Mouse (Mus musculus) liver, adult (tissue): ENCODE measurements around the gene Pomgnt1.

Source experiments
- GATA4 ChIP-seq: IDR thresholded peaks from 2 replicates; pipeline ENCODE4 v1.6.1; 2014; ENCODE audit warnings: mild to moderate bottlenecking, low read length; ENCODE audit not compliant: insufficient replicate concordance

Gene Pomgnt1

DNA sequence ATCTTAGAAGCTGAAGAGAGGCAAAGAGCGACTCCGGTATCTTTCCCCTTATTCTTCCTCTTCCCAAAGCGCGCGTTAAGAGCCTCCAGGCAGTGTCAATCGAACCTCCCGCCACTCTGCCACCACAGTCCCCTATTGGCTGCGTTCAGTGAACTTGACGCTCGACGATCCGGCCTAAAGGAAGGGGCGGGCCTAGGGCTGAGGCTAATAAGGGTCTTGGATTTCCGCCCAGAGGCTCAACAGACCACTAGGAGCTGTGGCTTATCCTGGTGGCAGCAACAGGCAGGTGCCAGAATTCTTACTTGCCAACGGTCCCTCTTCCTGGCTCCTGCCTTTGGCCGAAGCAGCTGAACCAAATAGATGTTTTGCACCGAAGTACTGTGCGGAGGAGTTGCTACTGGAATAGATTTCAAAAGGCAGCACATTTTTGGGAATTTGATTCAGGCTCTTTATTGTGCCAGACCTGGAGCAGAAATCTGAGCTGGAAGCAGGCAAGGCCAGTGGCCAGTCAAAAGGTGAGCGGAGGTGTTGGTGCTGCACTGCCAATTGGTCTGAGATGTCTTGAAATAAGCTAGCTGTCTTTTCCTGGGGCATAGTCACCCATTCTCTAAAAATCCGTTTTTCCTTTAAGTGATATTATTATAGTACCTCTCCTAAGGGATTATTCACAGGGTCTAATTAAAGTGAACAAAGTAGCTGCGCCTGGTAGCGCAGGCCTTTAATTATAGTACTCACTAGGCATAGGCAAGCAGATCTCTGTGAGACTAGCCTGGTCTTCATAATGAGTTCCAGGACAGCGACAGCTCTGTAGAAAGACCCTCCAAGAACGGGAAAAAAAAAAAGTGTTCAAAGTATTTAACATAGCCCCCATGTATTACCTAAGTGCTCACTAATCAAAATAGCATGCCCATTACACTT is at the start of gene Pomgnt1, which contains the start of gene Rad54l:
TSS of gene Pomgnt1 (plus strand) at position 239 of the 918 bp plus-strand sequence.
TSS of gene Rad54l (minus strand) at position 89 of the 918 bp plus-strand sequence.
- no peak for TF ChIP-seq GATA4

DNA sequence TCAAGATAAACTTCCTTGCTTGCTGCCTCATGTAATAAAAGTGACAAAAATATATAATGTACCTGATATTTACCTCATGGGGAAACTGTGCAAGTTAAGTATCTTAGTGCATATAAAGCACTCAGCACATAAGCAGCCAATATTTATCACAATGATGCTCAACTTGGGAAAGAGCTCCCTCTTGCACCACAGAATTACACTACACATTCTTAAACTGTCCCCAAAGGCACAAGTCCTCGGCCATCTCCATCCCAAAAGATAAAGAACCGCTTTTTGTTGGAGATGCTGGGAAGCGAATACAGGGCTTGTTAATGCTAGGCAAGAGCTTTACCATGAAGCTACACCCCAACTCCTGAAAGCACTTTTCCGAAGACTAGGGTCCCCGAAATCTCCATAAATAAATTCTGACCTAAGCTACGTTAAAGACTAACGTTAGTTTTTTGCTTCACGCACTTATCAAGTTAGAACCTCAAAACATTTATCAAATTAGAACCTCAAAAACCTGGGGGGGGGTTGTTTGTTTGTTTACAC is 49.4 kb upstream of the Pomgnt1 start:
- no peak for TF ChIP-seq GATA4

DNA sequence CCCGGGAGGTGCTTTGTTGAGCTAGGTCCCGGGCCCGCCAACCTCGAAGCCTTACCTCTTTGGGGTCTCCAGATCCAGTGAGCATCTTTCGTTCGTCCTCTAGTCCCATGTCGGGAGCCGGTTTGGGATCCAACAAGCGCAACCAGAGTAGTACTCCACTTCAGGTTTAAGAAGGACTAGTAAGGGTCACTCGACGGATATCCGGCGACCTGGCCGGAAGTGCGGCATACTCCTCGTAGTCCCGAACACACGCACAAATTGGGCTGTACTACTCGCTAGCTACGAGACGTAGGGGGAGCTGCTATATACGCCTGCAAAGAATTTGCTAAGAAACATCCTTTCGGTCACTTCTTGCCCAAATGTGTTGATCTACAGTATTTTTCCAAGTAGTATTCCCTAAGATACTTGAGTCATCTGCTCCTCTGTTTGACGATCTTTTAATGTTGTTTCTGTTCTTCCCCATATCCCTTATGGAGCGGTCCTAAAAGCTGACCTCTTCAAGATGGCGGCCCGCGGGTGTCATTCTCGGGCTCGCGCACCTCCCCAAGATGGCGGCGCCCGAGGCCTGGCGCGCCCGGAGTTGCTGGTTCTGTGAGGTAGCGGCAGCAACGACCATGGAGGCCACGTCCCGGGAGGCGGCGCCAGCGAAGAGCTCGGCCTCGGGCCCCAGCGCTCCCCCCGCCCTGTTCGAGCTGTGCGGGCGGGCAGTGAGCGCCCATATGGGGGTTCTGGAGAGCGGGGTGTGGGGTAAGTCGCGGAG is 48.6 kb upstream of the Pomgnt1 start, which contains the start of the genes Uqcrh and Lrrc41:
TSS of gene Uqcrh (minus strand) at position 211 of the 760 bp plus-strand sequence.
TSS of gene Lrrc41 (plus strand) at position 409 of the 760 bp plus-strand sequence.
- peak; percentile 21; the same call in 1 of the 2 replicates for TF ChIP-seq GATA4

- TF ChIP-seq GATA4, result no peak
Observed at GRCm38 (mm10) chr4:116075631-116076368, 47.8 kb upstream of the Pomgnt1 start.

DNA sequence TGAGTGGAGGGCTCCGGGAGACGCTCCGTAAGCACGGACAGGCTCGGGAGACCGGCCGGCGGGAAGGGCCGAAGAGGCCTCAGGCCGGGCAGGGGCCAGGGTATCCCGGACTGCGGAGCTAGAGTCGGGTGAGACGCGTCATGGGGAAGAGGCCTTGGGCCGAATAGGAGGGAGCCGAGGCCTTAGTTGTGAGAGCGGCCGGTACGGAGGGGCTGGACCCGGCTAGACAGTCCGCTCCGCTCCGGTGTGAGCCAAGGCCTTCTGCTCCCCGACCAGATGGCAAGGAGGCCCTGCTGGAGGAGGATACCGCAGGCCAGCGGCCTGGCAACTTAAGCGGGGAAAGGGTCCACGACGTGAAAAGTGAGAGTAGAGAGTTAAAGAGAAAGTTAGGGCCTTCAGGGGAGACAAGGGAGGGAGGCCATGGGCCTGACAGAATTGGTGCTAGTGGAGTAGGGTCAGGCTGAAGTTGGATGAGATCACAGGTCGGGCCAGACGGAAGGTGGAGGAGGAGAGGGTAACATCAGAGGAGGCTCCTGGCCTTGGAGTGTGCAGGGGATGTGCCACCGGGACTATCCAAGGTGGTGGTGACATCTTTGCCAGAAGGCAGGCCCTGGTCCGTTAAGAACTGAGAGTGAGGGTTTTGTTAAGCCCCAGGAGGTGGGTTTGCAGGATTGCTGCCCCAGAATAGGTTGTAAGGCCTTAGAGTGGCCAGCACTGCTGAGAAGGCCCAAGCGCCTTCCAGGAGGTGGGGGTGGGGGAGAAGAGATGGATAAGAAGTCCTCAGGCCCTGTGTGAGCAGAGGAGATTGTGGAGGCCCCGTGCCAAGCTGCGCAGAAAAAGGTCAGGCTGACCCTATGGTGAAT is 47.0 kb upstream of the Pomgnt1 start:
- no peak for TF ChIP-seq GATA4

GRCm38 (mm10) chr4:116077240-116078095 is 46.2 kb upstream of the Pomgnt1 start:
- no peak for TF ChIP-seq GATA4

DNA sequence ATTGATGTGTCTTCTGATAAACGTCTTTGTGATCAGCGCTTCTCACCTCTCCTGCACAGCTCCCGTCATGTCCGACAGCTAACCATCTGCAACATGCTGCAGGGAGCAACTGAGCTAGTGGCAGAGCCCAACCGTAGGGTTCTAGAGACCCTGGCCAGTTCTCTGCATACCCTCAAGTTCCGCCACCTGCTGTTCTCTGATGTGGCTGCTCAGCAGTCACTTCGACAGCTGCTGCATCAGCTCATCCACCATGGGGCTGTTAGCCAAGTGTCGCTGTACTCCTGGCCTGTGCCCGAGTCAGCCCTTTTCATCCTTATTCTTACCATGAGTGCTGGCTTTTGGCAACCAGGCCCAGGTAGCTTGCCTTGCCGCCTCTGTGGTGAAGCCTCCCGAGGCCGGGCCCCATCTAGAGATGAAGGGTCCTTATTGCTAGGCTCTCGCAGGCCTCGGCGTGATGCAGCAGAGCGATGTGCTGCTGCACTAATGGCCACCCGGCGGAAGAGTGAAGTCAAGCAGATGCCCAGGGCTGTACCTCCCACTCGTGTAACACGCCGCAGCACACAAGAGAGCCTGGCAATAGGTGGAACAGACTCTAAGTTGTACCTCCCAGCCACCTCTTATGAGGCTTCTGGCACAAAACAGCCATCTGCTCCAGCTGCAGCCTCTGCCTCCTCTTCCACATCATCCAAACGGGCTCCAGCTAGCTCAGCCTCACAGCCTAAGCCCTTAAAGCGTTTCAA is 35.0 kb upstream of the Pomgnt1 start:
- TF ChIP-seq GATA4, result no peak

DNA sequence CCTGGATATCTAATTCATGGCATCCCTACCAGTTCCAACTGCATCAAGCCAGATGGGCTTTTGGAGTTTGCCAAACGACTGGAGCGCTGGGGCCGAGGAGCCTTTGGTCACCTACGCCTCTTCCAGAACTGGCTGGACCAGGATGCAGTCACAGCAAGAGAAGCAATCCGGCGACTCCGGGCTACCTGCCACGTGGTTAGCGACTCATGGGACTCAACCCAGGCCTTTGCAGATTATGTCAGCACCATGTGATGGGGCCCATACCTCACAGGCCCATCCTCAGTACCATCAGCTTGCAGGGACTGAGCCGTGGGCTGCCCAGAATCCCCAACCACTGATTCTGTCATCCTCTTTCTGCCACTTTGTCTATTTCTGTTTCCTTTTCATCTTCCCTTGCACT is 27.3 kb upstream of the Pomgnt1 start:
- no peak for TF ChIP-seq GATA4

GRCm38 (mm10) chr4:116097211-116097610 is 26.4 kb upstream of the Pomgnt1 start:
- TF ChIP-seq GATA4, result no peak

DNA sequence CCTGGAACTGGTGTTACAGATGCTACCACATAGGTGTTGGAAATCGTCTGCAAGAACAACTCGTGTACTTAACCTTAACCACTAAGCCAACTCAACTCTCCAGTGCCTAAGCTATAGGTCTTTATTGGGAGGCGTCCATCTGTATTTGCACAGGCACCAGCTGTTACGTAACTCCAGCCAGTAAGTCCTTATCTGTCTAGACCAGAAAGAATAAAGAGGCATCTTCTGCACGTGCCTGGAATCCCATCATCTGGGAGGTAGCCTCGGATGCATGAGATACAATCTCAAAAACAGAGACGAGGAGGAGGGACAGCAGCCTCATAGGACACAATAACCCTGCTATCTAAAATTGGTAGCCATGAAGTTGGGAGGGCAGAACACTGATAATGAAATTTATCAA is 22.7 kb upstream of the Pomgnt1 start:
- no peak for TF ChIP-seq GATA4

DNA sequence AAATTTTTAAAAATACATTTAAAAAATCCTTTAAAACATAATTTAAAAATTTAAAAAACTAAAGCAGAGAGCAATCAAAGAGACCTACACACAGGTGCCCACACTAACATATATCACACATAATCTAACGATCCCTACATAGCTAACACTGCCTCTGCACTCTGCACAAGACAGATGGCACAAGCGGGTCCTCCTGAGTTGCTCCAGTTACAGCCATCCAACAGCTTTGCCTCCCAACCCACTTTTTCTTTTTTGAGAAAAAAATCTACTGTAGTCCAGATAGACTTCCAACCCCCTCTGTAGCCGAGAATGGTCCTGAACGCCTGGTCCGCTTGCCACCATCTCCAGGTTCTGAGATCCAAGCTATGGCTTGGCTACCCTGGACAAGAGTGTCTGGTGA is 18.4 kb upstream of the Pomgnt1 start:
- TF ChIP-seq GATA4, result no peak

DNA sequence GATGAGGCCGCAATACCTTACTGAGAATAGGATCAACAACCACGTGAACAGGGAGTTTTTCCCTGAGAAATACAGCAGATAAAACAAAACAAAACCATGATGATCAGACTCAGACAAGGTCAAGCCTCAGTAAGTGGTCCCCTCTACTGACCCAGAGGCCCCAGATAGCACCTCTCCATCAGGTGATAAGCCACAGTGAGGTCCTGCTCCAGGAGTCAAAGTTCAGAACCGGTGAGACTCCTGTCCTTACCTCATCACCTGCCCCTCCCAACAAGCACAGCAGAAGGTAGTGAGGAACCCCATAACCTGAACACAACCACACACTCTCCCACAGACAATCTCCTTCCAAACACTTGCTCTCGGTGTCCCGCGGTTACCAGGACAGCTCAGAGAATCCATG is 12.9 kb upstream of the Pomgnt1 start:
- TF ChIP-seq GATA4, result no peak
